Mouse (Mus musculus) layer of hippocampus, adult 6 months (tissue): ENCODE measurements around the gene Hes3. TPM values are rescaled to one million over a fixed set of nuclear protein-coding genes. Genes with fewer than 3 reads are reported as not detected.

Experiments
- long read RNA-seq, 2 experiments: library from polyadenylated mRNA; unstranded; transcript quantifications; one replicate each; pipeline ENCODE4 v2.0.0; 2019 to 2020
- polyA plus RNA-seq: library from polyadenylated mRNA; unstranded; fragments of <200 nt; fragmentation: Nextera tagmentation; gene quantifications from 2 replicates; pipeline ENCODE4 v1.2.3, GENCODE M21; 2021

Gene Hes3
- not detected in 2 replicates for polyA plus RNA-seq
- long read RNA-seq, experiment 1 = 0 reads
- long read RNA-seq, experiment 2 = 0 reads

DNA sequence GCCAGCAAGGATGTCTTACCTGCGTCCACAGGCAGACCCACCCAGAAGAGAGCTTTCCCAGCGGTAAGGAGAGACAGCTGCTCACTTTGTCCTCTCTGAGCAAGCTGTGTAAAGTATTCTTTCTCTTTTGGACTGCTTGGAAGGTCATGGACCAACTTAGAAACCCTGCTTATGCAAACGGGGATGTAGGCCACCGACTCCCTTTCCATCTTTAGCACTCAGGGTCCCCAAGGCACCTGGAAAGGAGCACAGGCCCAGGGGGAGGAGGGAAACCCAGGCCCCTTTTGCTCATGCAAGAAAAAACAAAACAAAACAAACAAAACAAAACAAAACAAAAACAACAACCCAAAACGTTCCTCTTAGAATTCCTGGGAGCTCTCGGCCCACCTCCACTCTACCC lies at the start of gene Hes3:
Gene Hes3 (minus strand): TSS at position 101 of the 400 bp plus-strand sequence.

DNA sequence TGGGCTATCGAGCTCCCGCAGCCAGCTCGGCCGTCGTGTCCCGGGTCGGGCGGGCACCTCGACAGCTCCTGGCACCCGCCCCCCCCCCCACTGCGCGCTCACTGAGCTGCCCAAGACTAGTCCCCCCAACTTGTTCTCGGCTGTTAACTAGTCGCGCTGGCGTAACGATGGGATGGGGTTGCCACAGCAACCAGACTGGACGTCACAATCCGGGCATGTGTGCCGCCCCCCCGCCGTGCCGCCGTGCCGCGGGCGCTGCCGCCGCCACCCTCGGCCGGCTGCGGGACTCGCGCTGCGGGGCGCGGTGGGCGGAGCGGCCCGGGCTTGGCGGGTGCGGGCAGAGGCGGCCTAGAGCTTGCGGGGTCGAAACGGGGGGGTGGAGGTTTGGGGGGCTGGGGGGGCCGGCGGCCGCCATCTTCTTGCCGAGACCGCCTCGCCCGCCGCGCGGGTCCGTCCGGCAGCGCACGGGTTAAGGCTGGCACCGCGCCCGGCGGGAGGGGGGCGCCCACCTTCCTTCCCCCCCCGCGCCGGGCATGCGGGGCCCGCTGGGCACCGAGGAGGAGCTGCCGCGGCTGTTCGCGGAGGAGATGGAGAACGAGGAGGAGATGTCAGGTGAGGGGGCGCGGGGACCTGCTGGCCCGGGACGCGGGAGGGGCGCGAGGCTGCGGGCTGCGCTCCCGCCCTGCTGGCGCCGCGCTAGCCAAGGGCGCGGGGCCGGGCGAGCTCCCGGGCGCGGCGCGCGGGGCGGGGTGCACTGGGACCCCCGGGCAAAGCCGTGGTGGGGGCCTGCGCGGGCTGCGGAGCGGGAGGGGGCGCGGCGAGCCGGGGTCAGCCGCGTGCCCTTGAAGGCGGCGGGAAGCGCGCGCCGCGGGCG lies 47.2 kb upstream of the Hes3 start, which contains the start of gene Chd5:
Gene Chd5 (plus strand): TSS at position 233 of the 874 bp plus-strand sequence.

DNA sequence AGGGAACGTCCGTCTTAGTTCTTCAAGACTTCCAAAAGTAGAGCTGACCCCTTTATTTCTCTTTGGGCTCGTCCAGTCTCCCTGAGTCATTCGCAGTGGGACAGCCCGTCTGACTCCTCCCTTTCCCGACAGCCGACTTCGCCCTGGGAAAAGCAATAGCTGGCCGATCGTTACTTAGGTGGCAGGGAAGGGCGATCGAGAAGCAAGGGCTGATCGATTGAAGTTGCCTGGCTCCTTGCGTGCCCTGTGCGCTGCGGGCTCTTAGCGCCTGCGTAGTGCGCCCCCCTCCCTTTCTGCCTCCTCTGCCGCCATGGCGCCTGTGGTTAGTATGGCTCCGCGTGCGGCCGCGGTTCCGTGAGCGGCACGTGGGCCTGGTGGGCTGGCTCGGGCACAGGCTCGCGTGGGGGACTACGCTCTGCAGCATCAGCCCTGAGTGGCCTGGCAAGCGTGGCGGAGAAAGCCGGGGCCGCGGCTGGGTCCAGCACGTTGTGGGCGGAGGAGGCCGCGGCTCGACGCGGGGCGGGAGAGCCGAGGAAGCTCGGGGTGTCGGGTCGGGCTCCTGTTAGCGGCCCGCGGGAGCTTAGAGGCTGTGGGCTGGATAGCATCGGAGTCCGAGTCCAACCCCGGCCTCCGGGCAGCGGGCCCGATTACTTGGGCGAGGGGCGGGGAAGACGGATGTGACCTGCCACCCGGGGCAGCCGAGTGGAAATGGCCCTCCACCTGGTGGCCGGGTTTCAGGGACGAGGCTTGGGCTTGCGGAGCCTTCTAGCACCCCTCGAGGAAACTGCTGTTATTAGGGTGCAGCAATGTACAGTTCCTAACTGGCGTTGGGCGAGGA lies 34.3 kb upstream of the Hes3 start, which contains the start of gene Rpl22:
Gene Rpl22 (plus strand): TSS at position 169 of the 838 bp plus-strand sequence.

DNA sequence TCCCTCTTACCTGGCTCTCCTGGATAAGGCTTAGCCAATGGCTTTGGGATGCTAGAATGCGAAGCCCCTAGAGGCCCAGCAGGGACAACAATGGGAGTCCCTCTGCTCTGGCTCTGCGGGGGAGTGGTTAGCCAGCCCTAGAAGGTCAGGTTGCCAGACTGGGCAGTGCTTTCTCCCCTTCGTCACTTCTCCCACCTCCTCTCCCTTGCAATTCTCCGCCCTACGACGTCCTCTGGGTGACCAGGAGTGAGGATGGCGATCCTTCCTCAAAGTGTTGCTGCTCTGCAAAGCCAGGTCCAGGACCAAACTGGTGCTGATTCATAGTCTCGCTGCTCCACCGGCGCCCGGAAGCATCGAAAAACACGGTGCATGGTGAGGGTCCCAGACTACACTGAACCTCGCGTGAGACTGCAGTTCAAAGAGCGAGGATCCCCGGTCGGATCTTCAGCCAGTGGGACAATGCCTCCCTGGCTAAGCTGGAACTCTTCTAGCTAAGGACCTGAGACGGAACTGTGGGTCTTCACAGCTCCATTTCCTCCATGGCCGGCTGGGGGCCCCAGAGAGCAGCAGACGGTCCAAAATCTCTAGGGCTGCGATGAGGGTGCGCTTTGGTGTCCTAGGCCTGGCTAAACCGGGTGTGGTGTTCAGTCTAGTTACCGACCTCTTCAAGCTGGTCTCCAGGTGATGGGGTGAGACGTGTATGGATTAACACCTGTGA lies 27.2 kb upstream of the Hes3 start, which contains the start of gene Rnf207:
Gene Rnf207 (minus strand): TSS at position 477 of the 718 bp plus-strand sequence.

DNA sequence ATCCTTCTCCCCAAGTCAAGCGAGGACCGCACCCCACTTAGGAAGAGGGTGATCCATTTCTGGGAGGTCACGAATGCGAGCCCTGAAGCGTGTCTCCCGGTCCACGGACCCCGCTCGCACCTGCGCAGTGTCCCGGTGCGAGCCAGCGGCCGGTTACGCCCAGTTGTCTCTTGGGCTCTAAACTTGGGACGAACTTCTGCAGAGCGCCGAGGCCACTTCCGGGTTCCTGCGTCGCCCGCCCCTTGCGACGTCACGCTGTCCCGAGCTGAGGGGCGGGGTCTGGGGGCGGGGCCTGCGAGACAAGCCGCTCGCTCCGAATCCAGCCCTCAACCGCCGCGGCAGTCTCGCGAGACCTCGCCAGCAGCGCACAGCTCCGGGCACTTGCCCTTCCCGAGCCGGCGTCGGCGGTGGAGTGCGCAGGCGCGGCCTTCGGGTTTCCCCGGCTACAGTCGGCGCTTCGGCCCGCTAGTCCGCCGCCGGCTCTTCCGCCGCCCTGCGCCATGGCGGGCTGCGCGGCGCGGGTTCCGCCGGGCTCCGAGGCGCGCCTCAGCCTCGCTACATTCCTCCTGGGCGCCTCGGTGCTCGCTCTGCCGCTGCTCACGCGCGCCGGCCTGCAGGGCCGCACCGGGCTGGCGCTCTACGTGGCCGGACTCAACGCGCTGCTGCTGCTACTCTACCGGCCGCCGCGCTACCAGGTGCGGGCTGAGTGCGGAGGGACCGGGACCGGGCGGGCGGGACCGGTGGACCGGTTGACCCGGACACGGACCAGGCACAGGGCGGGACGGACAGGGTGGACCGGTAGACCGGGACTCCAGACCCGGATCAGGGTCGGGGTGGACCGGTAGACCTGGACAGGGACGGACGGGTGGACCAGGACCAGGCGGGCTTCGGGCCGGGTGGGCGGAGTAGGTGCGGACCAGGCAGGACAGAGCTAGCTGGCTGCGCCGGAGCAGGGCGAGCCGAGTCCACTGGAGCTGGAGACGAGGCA lies 5.7 kb upstream of the Hes3 start, which contains the start of gene Icmt:
Gene Icmt (plus strand): TSS at position 354 of the 988 bp plus-strand sequence.

DNA sequence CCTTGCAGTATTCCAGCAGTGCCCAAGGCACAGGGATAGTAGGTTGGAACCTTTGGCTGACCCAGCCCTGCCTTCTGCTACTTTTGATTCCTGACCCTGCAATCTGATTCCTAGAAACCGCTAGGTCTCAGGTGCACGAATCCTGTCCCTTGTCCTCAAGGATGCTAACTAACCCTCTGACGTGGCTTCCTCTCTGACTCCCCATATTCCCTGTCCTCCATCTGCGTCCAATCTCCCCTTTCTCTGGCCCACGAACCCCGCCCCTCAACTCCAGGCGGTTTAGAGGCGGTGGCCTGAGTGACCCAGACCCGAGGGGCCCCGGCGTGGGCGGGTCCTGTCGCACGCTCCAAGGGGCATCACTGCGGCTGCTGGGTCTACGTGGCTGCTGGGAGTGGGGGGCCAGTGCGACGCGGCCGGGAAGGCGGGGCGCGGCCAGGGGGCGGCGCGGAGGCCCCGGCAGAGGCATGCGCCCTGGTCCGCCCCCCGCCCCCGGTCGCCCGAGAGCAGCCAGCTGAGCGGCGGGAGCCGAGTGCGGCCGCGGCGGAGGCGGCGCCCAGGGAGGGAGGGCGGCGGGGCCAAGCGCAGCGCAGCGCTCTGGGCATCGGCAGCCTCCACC lies 17.7 kb downstream of the Hes3 start, which contains the start of gene Gpr153:
Gene Gpr153 (plus strand): TSS at position 612 of the 616 bp plus-strand sequence.

Other genes starting within 250 kb of the Hes3 start
- 16.8 and 20.8 TPM in 2 replicates for gene Plekhg5, start 219.2 kb downstream of the Hes3 start, polyA plus RNA-seq
- 0.19 and 0.25 TPM in 2 replicates for gene Tnfrsf25, start 175.7 kb downstream of the Hes3 start, polyA plus RNA-seq
- gene Espn, start 139.3 kb downstream of the Hes3 start, polyA plus RNA-seq = 0.92 and 1.9 TPM in 2 replicates
- gene Hes2, start 132.8 kb downstream of the Hes3 start, polyA plus RNA-seq = 0.14 TPM in 1 of 2 replicates, not detected in the other
- gene Acot7, start 113.5 kb downstream of the Hes3 start, polyA plus RNA-seq = 373 and 425 TPM in 2 replicates
- gene Gpr153, start 17.4 kb downstream of the Hes3 start, polyA plus RNA-seq = 1.4 and 2.0 TPM in 2 replicates
- 13.9 and 16.0 TPM in 2 replicates for gene Icmt, start 5.6 kb upstream of the Hes3 start, polyA plus RNA-seq
- 0.80 and 0.85 TPM in 2 replicates for gene Rnf207, start 27.3 kb upstream of the Hes3 start, polyA plus RNA-seq
- gene Rpl22, start 34.1 kb upstream of the Hes3 start, polyA plus RNA-seq = 327 and 332 TPM in 2 replicates
- 92.4 and 92.8 TPM in 2 replicates for gene Chd5, start 47.0 kb upstream of the Hes3 start, polyA plus RNA-seq
- 2.8 and 3.2 TPM in 2 replicates for gene Nphp4, start 185.0 kb upstream of the Hes3 start, polyA plus RNA-seq
- 116 and 139 TPM in 2 replicates for gene Kcnab2, start 186.2 kb upstream of the Hes3 start, polyA plus RNA-seq